Mouse (Mus musculus) stomach, embryonic 15.5 days (tissue): ENCODE measurements around the gene Cib1. TPM values are rescaled to one million over a fixed set of nuclear protein-coding genes. Genes with fewer than 3 reads are reported as not detected.
A peak's percentile ranks its signal among the peaks of the same experiment; 100 is the strongest.

Experiments
- ATAC-seq: fragments of 200-750 bp; cut with Nextera tagmentation; 2 replicates; pipeline ENCODE4 v1.8.0; 2017; ENCODE audit warnings: low read depth, moderate number of reproducible peaks, moderate TSS enrichment; ENCODE audit not compliant: insufficient read depth, low FRiP score
- H3K27ac ChIP-seq: fragments of 300-500 bp; sonication (generic); 2 replicates; pipeline ENCODE4 v1.5.1; 2015; ENCODE audit warnings: mild to moderate bottlenecking, inconsistent platforms
- H3K27me3 ChIP-seq: fragments of 300-500 bp; sonication (generic); replicated peaks from 2 replicates; pipeline ENCODE4 v1.6.1; 2015; ENCODE audit warnings: inconsistent platforms
- H3K36me3 ChIP-seq: fragments of 300-500 bp; sonication (generic); 2 replicates; pipeline ENCODE4 v1.6.1; 2015; ENCODE audit warnings: inconsistent platforms
- H3K4me1 ChIP-seq: fragments of 300-500 bp; sonication (generic); 2 replicates; pipeline ENCODE4 v1.6.1; 2015; ENCODE audit warnings: inconsistent platforms
- H3K4me2 ChIP-seq: fragments of 300-500 bp; sonication (generic); 2 replicates; pipeline ENCODE4 v1.6.1; 2015; ENCODE audit warnings: mild to moderate bottlenecking, inconsistent platforms
- H3K4me3 ChIP-seq: fragments of 300-500 bp; sonication (generic); replicated peaks from 2 replicates; pipeline ENCODE4 v1.5.1; 2015; ENCODE audit warnings: inconsistent platforms
- H3K9ac ChIP-seq: fragments of 300-500 bp; sonication (generic); 2 replicates; pipeline ENCODE4 v1.6.1; 2015; ENCODE audit warnings: inconsistent platforms
- H3K9me3 ChIP-seq: fragments of 300-500 bp; sonication (generic); 2 replicates; pipeline ENCODE4 v1.6.1; 2016; ENCODE audit warnings: inconsistent platforms
- WGBS: fragments of 180-500 bp; shearing (Covaris S2); methylation state at CpG from one replicate; pipeline ENCODE4 v1.1.7; 2015; 5-methylcytosine and 5-hydroxymethylcytosine counted together
- polyA plus RNA-seq: library from polyadenylated mRNA; unstranded; fragments of >200 nt; fragmentation: Nextera tagmentation; extraction: Ambion mirVana; gene quantifications from 2 replicates; pipeline ENCODE4 v1.2.1, GENCODE M21; 2015

Gene Cib1
- polyA plus RNA-seq, 1 experiment from 2014 or later: 158 TPM

DNA sequence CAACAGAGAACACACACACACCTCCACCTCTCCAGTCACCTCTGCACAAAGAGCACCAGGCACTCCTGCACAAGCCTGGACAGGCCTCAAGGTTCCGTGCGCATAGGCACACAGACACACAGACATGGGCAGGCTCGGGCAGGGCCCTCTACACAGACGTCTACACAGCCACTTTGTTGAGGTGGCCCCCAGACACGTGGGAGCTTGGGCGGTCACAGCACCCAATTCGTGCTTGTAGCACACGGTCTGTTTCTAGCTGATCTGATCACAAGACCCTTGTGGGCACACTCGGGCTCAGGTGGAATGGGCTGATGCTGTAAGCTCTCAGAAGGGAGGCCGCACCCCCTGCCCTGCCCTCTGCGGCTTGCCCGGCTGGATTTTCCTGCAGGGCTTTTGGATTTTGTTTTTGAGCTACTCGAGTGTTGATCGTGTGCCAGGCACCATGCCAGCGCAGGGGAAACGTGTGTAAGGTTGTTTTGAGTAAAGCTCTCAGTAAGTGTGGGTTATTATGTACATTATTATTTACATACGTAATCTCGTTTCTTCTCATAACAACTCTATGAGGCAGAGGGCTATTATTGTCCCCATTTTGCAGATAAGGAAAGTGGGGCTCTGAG lies 24.5 kb downstream of the Cib1 start:
- peak; percentile 53 for ATAC-seq
- Histone ChIP-seq H3K9me3 (no peaks in the 10 kb centered on the region), H3K36me3 (peaks cover 3% of the 10 kb centered on the region; the same call in 1 of the 2 replicates), H3K27me3 (no peaks in the 10 kb centered on the region), H3K4me2 (peak overlapping the region; percentile 22), H3K9ac (no peak overlapping the region), H3K27ac (peak overlapping the region; percentile 93), H3K4me3 (no peak overlapping the region), H3K4me1 (peaks cover 51% of the 10 kb centered on the region)
- 62% methylated on average over 18 of the region's 18 CpGs for WGBS

- ATAC-seq: peak; percentile 41
- H3K4me1 ChIP-seq: peaks cover 59% of the 10 kb centered on the region
- H3K36me3 ChIP-seq: no peaks in the 10 kb centered on the region
- H3K4me3 ChIP-seq: no peak overlapping the region
- H3K27me3 ChIP-seq: no peaks in the 10 kb centered on the region
- H3K9me3 ChIP-seq: no peaks in the 10 kb centered on the region
- WGBS: 47% methylated on average over 3 of the region's 3 CpGs
- H3K27ac ChIP-seq: peak overlapping the region; percentile 93
- 0 out of 2 replicates have a peak overlapping the region, but pooled peaks have one; percentile 12 for H3K9ac ChIP-seq
- H3K4me2 ChIP-seq: peak overlapping the region; percentile 22
Measured at GRCm38 (mm10) chr7:80207314-80207731, 25.3 kb downstream of the Cib1 start.

- Histone ChIP-seq H3K9me3 (no peaks in the 10 kb centered on the region), H3K4me3 (no peak overlapping the region), H3K36me3 (no peaks in the 10 kb centered on the region), H3K4me2 (no peak overlapping the region), H3K27ac (peak overlapping the region; percentile 93), H3K9ac (no peak overlapping the region), H3K4me1 (peaks cover 73% of the 10 kb centered on the region), H3K27me3 (no peaks in the 10 kb centered on the region)
- ATAC-seq: no peak
- 77% methylated on average over 12 of the region's 12 CpGs for WGBS
Measured at GRCm38 (mm10) chr7:80205705-80206589, 26.7 kb downstream of the Cib1 start.

GRCm38 (mm10) chr7:80204961-80205360 lies 27.7 kb downstream of the Cib1 start:
- H3K4me2 ChIP-seq: no peak overlapping the region
- peaks cover 81% of the 10 kb centered on the region for H3K4me1 ChIP-seq
- H3K36me3 ChIP-seq: no peaks in the 10 kb centered on the region
- no peak overlapping the region for H3K9ac ChIP-seq
- H3K4me3 ChIP-seq: no peak overlapping the region
- no peaks in the 10 kb centered on the region for H3K9me3 ChIP-seq
- 77% methylated on average over 7 of the region's 7 CpGs for WGBS
- no peak overlapping the region for H3K27ac ChIP-seq
- H3K27me3 ChIP-seq: no peaks in the 10 kb centered on the region
- ATAC-seq: no peak

GRCm38 (mm10) chr7:80204362-80204761 lies 28.3 kb downstream of the Cib1 start:
- no peak for ATAC-seq
- Histone ChIP-seq H3K27ac (no peak overlapping the region; the same call in 1 of the 2 replicates), H3K4me1 (peaks cover 83% of the 10 kb centered on the region), H3K27me3 (no peaks in the 10 kb centered on the region), H3K9me3 (no peaks in the 10 kb centered on the region), H3K9ac (no peak overlapping the region), H3K4me2 (no peak overlapping the region), H3K36me3 (no peaks in the 10 kb centered on the region), H3K4me3 (no peak overlapping the region)
- 75% methylated on average over 4 of the region's 4 CpGs for WGBS

DNA sequence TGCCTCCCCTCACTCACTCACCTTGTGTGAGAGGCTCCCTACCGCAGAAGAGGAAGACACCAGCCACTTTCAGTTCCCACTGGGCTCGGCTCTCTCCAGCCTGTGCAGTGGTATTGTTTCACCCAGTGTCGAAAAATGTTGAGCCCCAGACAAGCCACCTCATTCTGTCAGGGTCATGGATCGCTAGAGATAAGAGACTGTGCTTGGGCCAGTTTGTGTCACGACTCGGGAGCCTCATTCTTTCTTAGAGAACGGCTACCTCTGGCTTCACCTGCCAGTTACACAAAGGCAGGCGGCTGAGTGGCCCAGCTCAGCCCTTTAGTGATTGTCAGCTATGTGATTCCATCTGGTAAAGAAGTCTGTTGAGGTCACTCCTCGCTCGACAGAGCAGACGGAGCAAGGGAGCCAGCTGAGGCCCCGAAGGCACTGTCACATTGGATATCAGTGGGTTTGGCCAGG lies 28.9 kb downstream of the Cib1 start:
- WGBS: 55% methylated on average over 12 of the region's 12 CpGs
- H3K9ac ChIP-seq: no peak overlapping the region

GRCm38 (mm10) chr7:80202961-80203360 lies 29.7 kb downstream of the Cib1 start:
- Histone ChIP-seq H3K9ac (no peak overlapping the region), H3K4me1 (peaks cover 75% of the 10 kb centered on the region), H3K36me3 (no peaks in the 10 kb centered on the region), H3K9me3 (no peaks in the 10 kb centered on the region), H3K4me3 (no peak overlapping the region), H3K27me3 (no peaks in the 10 kb centered on the region), H3K4me2 (no peak overlapping the region), H3K27ac (0 out of 2 replicates have a peak overlapping the region, but pooled peaks have one; percentile 32)
- WGBS: 83% methylated on average over 5 of the region's 5 CpGs
- no peak for ATAC-seq

More for the DNA sequence above, 28.9 kb downstream of the Cib1 start:
- Histone ChIP-seq H3K4me1 (peaks cover 81% of the 10 kb centered on the region), H3K27ac (peak overlapping the region; percentile 32; the same call in 1 of the 2 replicates), H3K9me3 (no peaks in the 10 kb centered on the region), H3K4me2 (no peak overlapping the region), H3K4me3 (no peak overlapping the region), H3K27me3 (no peaks in the 10 kb centered on the region), H3K36me3 (no peaks in the 10 kb centered on the region)
- ATAC-seq: no peak

- no peak overlapping the region for H3K4me2 ChIP-seq
- peaks cover 66% of the 10 kb centered on the region for H3K4me1 ChIP-seq
- H3K9ac ChIP-seq: no peak overlapping the region
- H3K9me3 ChIP-seq: no peaks in the 10 kb centered on the region
- H3K36me3 ChIP-seq: no peaks in the 10 kb centered on the region
- no peak overlapping the region for H3K4me3 ChIP-seq
- 89% methylated on average over 15 of the region's 15 CpGs for WGBS
- ATAC-seq: no peak
- H3K27me3 ChIP-seq: no peaks in the 10 kb centered on the region
- H3K27ac ChIP-seq: 0 out of 2 replicates have a peak overlapping the region, but pooled peaks have one; percentile 16
Measured at GRCm38 (mm10) chr7:80201888-80202540, 30.6 kb downstream of the Cib1 start.

DNA sequence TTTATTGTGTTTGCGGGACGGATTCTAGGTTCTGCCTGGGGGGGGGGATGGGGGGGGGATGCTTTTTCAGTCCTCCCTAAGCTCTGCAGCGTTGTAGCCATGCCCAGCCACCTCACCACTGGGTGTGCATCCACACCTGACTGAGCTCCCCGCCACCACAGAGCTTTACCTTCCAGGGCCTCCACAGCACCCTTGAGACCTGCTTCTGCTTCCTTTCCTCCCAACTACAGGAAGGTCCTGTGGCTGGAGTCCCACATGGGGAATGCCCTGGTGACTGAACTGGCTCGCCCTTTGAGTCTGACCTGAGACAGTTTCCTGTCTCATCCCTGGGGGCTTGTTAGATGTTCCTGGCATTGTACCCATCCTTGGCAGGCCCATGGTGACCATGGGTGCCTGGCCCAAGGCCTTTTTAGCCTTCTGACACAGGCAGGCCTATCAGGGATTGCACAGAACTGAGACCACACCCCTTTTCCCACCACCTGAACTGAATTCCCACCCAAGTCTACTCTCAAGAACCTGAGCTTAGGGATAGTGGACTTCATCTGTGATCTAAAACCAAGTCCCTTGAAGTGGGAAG lies 31.6 kb downstream of the Cib1 start:
- no peak overlapping the region for H3K4me3 ChIP-seq
- no peak overlapping the region for H3K27ac ChIP-seq
- no peak overlapping the region for H3K4me2 ChIP-seq
- 87% methylated on average over 5 of the region's 5 CpGs for WGBS
- no peak overlapping the region for H3K9ac ChIP-seq
- no peak for ATAC-seq
- H3K4me1 ChIP-seq: peaks cover 56% of the 10 kb centered on the region
- H3K36me3 ChIP-seq: no peaks in the 10 kb centered on the region
- no peaks in the 10 kb centered on the region for H3K9me3 ChIP-seq
- H3K27me3 ChIP-seq: no peaks in the 10 kb centered on the region

GRCm38 (mm10) chr7:80200588-80200945 lies 32.0 kb downstream of the Cib1 start:
- no peak overlapping the region for H3K9ac ChIP-seq
- no peak for ATAC-seq
- WGBS: 75% methylated on average over 6 of the region's 6 CpGs
- H3K9me3 ChIP-seq: no peaks in the 10 kb centered on the region
- H3K27me3 ChIP-seq: no peaks in the 10 kb centered on the region
- peaks cover 51% of the 10 kb centered on the region for H3K4me1 ChIP-seq
- H3K4me3 ChIP-seq: peak overlapping the region; percentile 64; the same call in 1 of the 2 replicates
- H3K36me3 ChIP-seq: no peaks in the 10 kb centered on the region
- no peak overlapping the region for H3K27ac ChIP-seq
- peak overlapping the region; percentile 81; the same call in 1 of the 2 replicates for H3K4me2 ChIP-seq

DNA sequence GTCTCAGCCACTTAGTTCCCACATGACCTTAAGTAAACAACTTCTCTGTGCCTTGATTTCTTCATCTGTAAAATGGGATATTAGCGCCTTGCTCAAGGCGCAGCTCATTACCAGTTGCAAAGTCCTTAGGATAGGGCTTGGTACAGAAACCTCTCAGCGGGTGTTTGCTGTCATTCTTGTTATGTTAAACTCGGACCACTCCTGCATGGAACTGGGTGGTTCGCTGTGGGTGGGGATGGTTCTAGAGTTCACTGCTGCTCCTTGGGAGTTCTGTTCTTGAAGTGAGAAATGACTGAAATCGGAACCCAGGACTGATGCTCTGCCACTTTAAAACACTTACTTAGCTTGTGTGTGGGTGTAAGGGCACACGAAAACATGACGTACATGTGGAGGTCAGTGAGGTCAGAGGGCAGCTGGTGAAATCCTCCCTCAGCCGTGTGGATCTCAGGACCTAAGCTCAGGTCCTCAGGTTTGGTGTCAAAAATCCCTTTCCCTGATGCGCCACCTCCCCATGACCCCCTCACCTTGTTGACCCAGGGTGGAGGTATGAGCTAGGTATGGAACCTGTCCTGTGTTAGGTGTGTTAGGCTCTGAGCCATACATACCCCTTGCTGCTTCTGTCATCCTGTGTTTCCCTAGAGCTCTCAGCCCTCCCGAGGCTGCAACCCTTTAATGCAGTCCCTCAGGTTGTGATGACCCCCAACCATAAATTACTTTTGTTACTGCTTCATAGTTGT lies 32.6 kb downstream of the Cib1 start:
- H3K4me2 ChIP-seq: peak overlapping the region; percentile 81
- 0 out of 2 replicates have a peak overlapping the region, but pooled peaks have one; percentile 12 for H3K9ac ChIP-seq
- ATAC-seq: no peak
- no peaks in the 10 kb centered on the region for H3K36me3 ChIP-seq
- no peaks in the 10 kb centered on the region for H3K9me3 ChIP-seq
- peaks cover 49% of the 10 kb centered on the region for H3K4me1 ChIP-seq
- H3K27ac ChIP-seq: 0 out of 2 replicates have a peak overlapping the region, but pooled peaks have one; percentile 19
- no peaks in the 10 kb centered on the region for H3K27me3 ChIP-seq
- 68% methylated on average over 11 of the region's 11 CpGs for WGBS
- peak overlapping the region; percentile 64 for H3K4me3 ChIP-seq
